Mouse (Mus musculus): Measurements from ENCODE around the gene Magi1. TPM values are rescaled to one million over a fixed set of nuclear protein-coding genes. Genes with fewer than 3 reads are reported as not detected.

Gene Magi1
- polyA plus RNA-seq, 1 experiment from 2014 or later, result 19.4 TPM

DNA sequence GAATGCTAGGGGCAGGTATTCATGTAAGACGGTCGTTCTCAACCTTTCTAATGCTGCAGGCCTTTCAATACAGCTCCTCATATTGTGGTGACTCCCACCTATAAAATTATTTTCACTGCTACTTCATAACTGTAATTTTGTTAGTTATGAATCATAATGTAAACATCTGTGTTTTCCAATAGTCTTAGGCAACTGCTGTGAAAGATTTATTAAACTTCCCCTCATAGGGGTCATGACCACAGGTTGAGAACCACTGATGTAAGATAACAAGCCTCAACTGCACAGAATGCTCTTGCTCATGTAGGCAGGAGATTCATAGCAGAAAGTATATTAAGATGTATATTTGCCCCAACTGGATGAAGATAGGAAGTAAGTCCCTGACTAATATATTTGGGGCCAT lies 359.1 kb downstream of the Magi1 start:
- Histone ChIP-seq H3K36me3 (no peaks in the 10 kb centered on the region), H3K27ac (replicated peaks) (no peak overlapping the region), H3K4me3 (no peak overlapping the region), H3K4me1 (peaks cover 21% of the 10 kb centered on the region), H3K27me3 (ENCODE audit: low read depth, poor library complexity, severe bottlenecking) (no peaks in the 10 kb centered on the region), H3K9me3 (replicated peaks) (no peaks in the 10 kb centered on the region)
- no peak for DNase-seq (ENCODE audit: low spot score)
- WGBS, result 97% methylated on average over 2 of the region's 2 CpGs

DNA sequence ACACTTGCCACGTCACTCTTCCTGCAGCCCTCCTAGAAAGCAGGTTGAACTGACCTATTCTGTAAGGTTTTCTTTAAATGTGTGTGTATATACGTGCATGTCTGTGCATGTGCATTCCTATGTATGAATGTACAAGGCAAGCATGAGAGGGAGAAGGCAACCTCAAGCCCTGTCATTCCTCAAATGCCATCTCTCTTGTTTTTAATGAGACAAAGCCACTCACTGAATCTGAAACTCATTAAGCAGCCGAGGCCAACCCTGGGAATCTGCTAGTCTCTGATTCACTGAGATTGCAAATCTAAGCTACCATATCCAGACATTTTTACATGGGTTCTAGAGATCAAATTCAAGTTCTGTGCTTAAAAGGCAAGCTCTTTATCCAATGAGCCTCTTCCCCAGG lies 359.7 kb downstream of the Magi1 start:
- WGBS, result 61% methylated on average over 3 of the region's 3 CpGs
- DNase-seq (ENCODE audit: low spot score), result no peak

GRCm38 (mm10) chr6:93923351-93923750 lies 360.4 kb downstream of the Magi1 start:
- peak overlapping the region; percentile 46; the same call in 1 of the 2 replicates for H3K27ac ChIP-seq (replicated peaks)
- DNase-seq (ENCODE audit: low spot score), result no peak
- H3K36me3 ChIP-seq, result no peaks in the 10 kb centered on the region
- H3K4me1 ChIP-seq, result peaks cover 21% of the 10 kb centered on the region
- no peaks in the 10 kb centered on the region for H3K27me3 ChIP-seq (ENCODE audit: low read depth, poor library complexity, severe bottlenecking)
- WGBS, result 54% methylated on average over 5 of the region's 5 CpGs
- H3K9me3 ChIP-seq (replicated peaks), result no peaks in the 10 kb centered on the region
- H3K4me3 ChIP-seq, result no peak overlapping the region

More for the DNA sequence above, 359.7 kb downstream of the Magi1 start:
- Histone ChIP-seq H3K36me3 (no peaks in the 10 kb centered on the region), H3K4me1 (peaks cover 21% of the 10 kb centered on the region), H3K27me3 (ENCODE audit: low read depth, poor library complexity, severe bottlenecking) (no peaks in the 10 kb centered on the region), H3K4me3 (no peak overlapping the region), H3K27ac (replicated peaks) (no peak overlapping the region), H3K9me3 (replicated peaks) (no peaks in the 10 kb centered on the region)

GRCm38 (mm10) chr6:93922931-93923330 lies 360.8 kb downstream of the Magi1 start:
- Histone ChIP-seq H3K27me3 (ENCODE audit: low read depth, poor library complexity, severe bottlenecking) (no peaks in the 10 kb centered on the region), H3K27ac (replicated peaks) (peak overlapping the region; percentile 46; the same call in 1 of the 2 replicates), H3K9me3 (replicated peaks) (no peaks in the 10 kb centered on the region), H3K36me3 (no peaks in the 10 kb centered on the region), H3K4me1 (peaks cover 21% of the 10 kb centered on the region), H3K4me3 (no peak overlapping the region)
- DNase-seq (ENCODE audit: low spot score), result no peak
- WGBS, result 86% methylated on average over 7 of the region's 7 CpGs

- H3K4me1 ChIP-seq, result peaks cover 57% of the 10 kb centered on the region
- peak overlapping the region; percentile 96 for H3K27ac ChIP-seq (replicated peaks)
- WGBS, result 1% methylated on average over 22 of the region's 22 CpGs
- H3K27me3 ChIP-seq (ENCODE audit: low read depth, poor library complexity, severe bottlenecking), result peaks cover 49% of the 10 kb centered on the region
- no peaks in the 10 kb centered on the region for H3K36me3 ChIP-seq
- peak; percentile 87 for DNase-seq (ENCODE audit: low spot score)
- no peaks in the 10 kb centered on the region for H3K9me3 ChIP-seq (replicated peaks)
- H3K4me3 ChIP-seq, result peak overlapping the region; percentile 57
These were observed 370.4 kb downstream of the Magi1 start for GRCm38 (mm10) chr6:93913226-93913861.

- H3K9me3 ChIP-seq (replicated peaks), result no peaks in the 10 kb centered on the region
- H3K4me1 ChIP-seq, result peaks cover 57% of the 10 kb centered on the region
- H3K27ac ChIP-seq (replicated peaks), result peak overlapping the region; percentile 96
- 0% methylated on average over 20 of the region's 20 CpGs for WGBS
- 0 out of 2 replicates have a peak, but pooled peaks cover 3% of the 10 kb centered on the region for H3K36me3 ChIP-seq
- H3K4me3 ChIP-seq, result peak overlapping the region; percentile 57
- DNase-seq (ENCODE audit: low spot score), result peak; percentile 90
- peaks cover 55% of the 10 kb centered on the region for H3K27me3 ChIP-seq (ENCODE audit: low read depth, poor library complexity, severe bottlenecking)
These were observed 371.0 kb downstream of the Magi1 start for GRCm38 (mm10) chr6:93912582-93913225.

DNA sequence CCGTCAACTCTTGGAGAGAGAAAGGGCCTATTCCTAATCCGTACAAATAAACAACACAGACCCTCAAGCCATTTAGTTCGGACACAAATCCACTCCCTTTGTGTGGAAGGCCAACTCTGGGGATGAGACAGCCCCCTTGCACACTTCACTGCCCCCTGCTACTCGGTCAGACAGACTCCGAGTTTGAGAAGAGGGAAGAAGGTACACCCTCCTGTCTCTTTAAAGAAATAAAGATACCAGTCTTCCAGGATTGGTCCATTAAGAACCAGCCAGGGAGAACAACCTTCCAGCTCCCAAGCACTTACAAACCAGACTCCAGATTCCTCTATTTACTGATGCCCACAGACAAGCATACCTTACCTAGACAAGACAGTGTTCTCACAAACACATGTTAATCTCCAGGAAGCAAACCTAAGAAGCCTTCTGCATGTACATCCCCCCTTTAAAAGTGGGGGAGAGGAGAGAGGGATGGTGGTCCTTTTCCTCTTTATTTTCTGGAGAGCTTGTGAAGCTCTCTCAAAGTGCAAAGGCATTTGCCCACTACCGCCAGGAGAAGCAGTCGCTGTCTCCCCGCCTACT lies 371.6 kb downstream of the Magi1 start:
- DNase-seq (ENCODE audit: low spot score), result peak; percentile 61
- Histone ChIP-seq H3K9me3 (replicated peaks) (no peaks in the 10 kb centered on the region), H3K36me3 (0 out of 2 replicates have a peak, but pooled peaks cover 4% of the 10 kb centered on the region), H3K4me1 (peaks cover 57% of the 10 kb centered on the region), H3K27ac (replicated peaks) (peak overlapping the region; percentile 96), H3K4me3 (peak overlapping the region; percentile 57), H3K27me3 (ENCODE audit: low read depth, poor library complexity, severe bottlenecking) (peaks cover 60% of the 10 kb centered on the region)
- whole genome bisulfite sequencing, result 4% methylated on average over 8 of the region's 8 CpGs

GRCm38 (mm10) chr6:93911420-93911819 lies 372.3 kb downstream of the Magi1 start:
- peaks cover 56% of the 10 kb centered on the region for H3K27me3 ChIP-seq (ENCODE audit: low read depth, poor library complexity, severe bottlenecking)
- peaks cover 57% of the 10 kb centered on the region for H3K4me1 ChIP-seq
- H3K4me3 ChIP-seq, result peak overlapping the region; percentile 57
- 34% methylated on average over 2 of the region's 2 CpGs for WGBS
- H3K36me3 ChIP-seq, result 0 out of 2 replicates have a peak, but pooled peaks cover 4% of the 10 kb centered on the region
- H3K27ac ChIP-seq (replicated peaks), result peak overlapping the region; percentile 96
- peak; percentile 26 for DNase-seq (ENCODE audit: low spot score)
- no peaks in the 10 kb centered on the region for H3K9me3 ChIP-seq (replicated peaks)

DNA sequence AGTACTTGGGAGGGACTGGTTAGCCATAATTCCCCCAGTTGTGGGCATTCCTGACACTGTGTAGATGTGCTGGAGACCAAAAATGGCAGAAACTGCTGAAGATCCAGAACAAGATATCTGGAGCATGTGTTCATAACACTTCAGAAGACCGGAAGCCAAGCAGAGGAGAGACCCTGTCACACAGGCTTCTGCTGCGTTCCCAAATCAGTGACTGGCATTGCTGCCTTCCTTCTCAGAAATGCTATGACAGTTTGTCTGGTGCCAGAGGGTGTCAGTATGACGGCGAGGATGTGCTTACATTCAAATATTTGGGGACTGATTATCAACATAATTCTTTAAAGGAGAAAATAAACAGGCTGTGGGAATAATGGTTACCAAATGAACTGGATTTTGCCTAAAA lies 373.7 kb downstream of the Magi1 start:
- Histone ChIP-seq H3K36me3 (0 out of 2 replicates have a peak, but pooled peaks cover 4% of the 10 kb centered on the region), H3K27me3 (ENCODE audit: low read depth, poor library complexity, severe bottlenecking) (peaks cover 43% of the 10 kb centered on the region), H3K27ac (replicated peaks) (0 out of 2 replicates have a peak overlapping the region, but pooled peaks have one; percentile 96), H3K4me3 (peak overlapping the region; percentile 57; the same call in 1 of the 2 replicates), H3K4me1 (peaks cover 52% of the 10 kb centered on the region), H3K9me3 (replicated peaks) (no peaks in the 10 kb centered on the region)
- WGBS, result 88% methylated on average over 4 of the region's 4 CpGs
- no peak for DNase-seq (ENCODE audit: low spot score)

DNA sequence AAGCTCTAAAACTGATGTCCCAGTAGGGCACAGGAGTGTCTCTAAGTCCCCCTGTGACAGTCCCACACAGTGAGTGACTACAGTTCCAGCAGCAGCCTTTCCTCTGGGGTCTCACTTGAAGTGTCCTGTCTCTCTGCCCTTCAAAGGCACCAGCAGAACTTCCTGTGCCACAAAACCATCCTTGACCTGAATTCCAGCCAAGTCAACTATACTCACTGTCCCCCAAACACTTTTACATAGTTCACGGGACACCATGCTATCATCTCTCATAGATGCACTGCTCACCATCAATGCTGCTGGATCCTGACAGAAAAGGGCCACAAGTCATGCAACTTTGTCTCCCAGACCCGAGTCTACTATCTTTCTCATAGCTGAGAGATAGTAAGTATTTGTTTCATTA lies 378.7 kb downstream of the Magi1 start:
- Histone ChIP-seq H3K27ac (replicated peaks) (no peak overlapping the region), H3K36me3 (0 out of 2 replicates have a peak, but pooled peaks cover 8% of the 10 kb centered on the region), H3K27me3 (ENCODE audit: low read depth, poor library complexity, severe bottlenecking) (peaks cover 28% of the 10 kb centered on the region), H3K4me3 (no peak overlapping the region), H3K9me3 (replicated peaks) (no peaks in the 10 kb centered on the region), H3K4me1 (peaks cover 4% of the 10 kb centered on the region)
- no peak for DNase-seq (ENCODE audit: low spot score)
- WGBS, result 85% methylated on average over 2 of the region's 2 CpGs

- no peak overlapping the region for H3K4me3 ChIP-seq
- no peak for DNase-seq (ENCODE audit: low spot score)
- no peaks in the 10 kb centered on the region for H3K9me3 ChIP-seq (replicated peaks)
- peaks cover 4% of the 10 kb centered on the region; the same call in 1 of the 2 replicates for H3K27me3 ChIP-seq (ENCODE audit: low read depth, poor library complexity, severe bottlenecking)
- 0 out of 2 replicates have a peak, but pooled peaks cover 5% of the 10 kb centered on the region for H3K36me3 ChIP-seq
- 85% methylated on average over 2 of the region's 2 CpGs for WGBS
- H3K4me1 ChIP-seq, result peaks cover 5% of the 10 kb centered on the region; the same call in 1 of the 2 replicates
- no peak overlapping the region for H3K27ac ChIP-seq (replicated peaks)
These were observed 381.5 kb downstream of the Magi1 start for GRCm38 (mm10) chr6:93902239-93902638.

DNA sequence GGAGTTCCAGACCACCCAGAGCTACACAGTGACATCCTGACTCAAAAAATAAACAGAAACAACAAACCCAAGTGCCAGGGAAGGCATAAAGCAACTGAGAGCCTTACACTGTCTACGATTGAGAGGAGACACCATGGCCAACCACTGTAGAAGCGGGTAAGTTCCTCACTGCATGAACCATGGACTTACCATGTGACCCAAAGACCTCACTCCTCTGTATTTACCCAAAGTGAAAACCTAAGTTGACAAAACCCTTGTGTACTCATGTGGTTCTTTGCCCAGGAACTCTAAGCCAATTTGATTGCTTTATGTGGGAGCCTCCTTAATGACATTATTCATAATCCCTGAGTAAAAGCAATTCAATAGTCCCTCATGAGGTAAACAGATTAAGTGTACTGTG lies 382.3 kb downstream of the Magi1 start:
- DNase-seq (ENCODE audit: low spot score), result no peak
- WGBS, result 87% methylated on average over 2 of the region's 2 CpGs

More for the DNA sequence above, 382.3 kb downstream of the Magi1 start:
- no peak overlapping the region for H3K27ac ChIP-seq (replicated peaks)
- no peaks in the 10 kb centered on the region for H3K9me3 ChIP-seq (replicated peaks)
- H3K36me3 ChIP-seq, result 0 out of 2 replicates have a peak, but pooled peaks cover 5% of the 10 kb centered on the region
- peaks cover 5% of the 10 kb centered on the region; the same call in 1 of the 2 replicates for H3K4me1 ChIP-seq
- H3K4me3 ChIP-seq, result no peak overlapping the region
- H3K27me3 ChIP-seq (ENCODE audit: low read depth, poor library complexity, severe bottlenecking), result no peaks in the 10 kb centered on the region

Data from midbrain, embryonic 10.5 days (tissue).